Mouse (Mus musculus) stomach, postnatal 0 days (tissue): ENCODE measurements at regions not wholly inside any gene's neighbourhood (a gene's known extent, or its start where the extent isn't known, plus 50 kb on each side); places are given as distances from the start of the nearest gene placed in this dataset.

Source experiments
- CTCF ChIP-seq: IDR thresholded peaks from 2 replicates; pipeline ENCODE4 v1.5.1; 2016; ENCODE audit warnings: antibody characterized with exemption, low read depth, mild to moderate bottlenecking, moderate library complexity
- EP300 ChIP-seq: optimal IDR thresholded peaks from 2 replicates; pipeline ENCODE3; 2016; ENCODE audit warnings: antibody characterized with exemption

- TF ChIP-seq CTCF (no peak), EP300 (no peak)
Observed at GRCm38 (mm10) chr3:120591183-120591582, 580.3 kb downstream of the Rwdd3 start.
